Mouse (Mus musculus) inflammation-experienced regulatory T-cells, adult 6 months (primary cell): ENCODE data around the gene Ppp1r37. TPM values are rescaled to one million over a fixed set of nuclear protein-coding genes. Genes with fewer than 3 reads are reported as not detected.
"Not testable (repeated sequence)": the region's sequence is repeated elsewhere in the genome, so short reads cannot be mapped to it uniquely, and the experiment has no call there.

ENCODE experiments used
- ATAC-seq: one replicate; pipeline ENCODE4 v1.8.0; 2017
- polyA plus RNA-seq, 3 experiments: library from polyadenylated mRNA; unstranded; fragments of 100-300 nt; shearing (Covaris generic); gene quantifications; one replicate each; pipeline ENCODE4 v1.2.1; 2017

Ppp1r37 gene
- polyA plus RNA-seq, 3 experiments from 2014 or later: 2.5 to 5.3 (median 2.8) TPM

GRCm38 (mm10) chr7:19534676-19535075 lies 28.2 kb downstream of the Ppp1r37 start:
- ATAC-seq: no peak

GRCm38 (mm10) chr7:19532240-19532639 lies 30.6 kb downstream of the Ppp1r37 start:
- no peak for ATAC-seq

GRCm38 (mm10) chr7:19531077-19531476 lies 31.8 kb downstream of the Ppp1r37 start:
- ATAC-seq: no peak

- no peak for ATAC-seq
Observed at GRCm38 (mm10) chr7:19525105-19525481, 37.8 kb downstream of the Ppp1r37 start.

- no peak for ATAC-seq
Observed at GRCm38 (mm10) chr7:19524420-19525104, 38.3 kb downstream of the Ppp1r37 start.

GRCm38 (mm10) chr7:19523757-19524419 lies 39.0 kb downstream of the Ppp1r37 start:
- ATAC-seq: no peak

- ATAC-seq: no peak
Observed at GRCm38 (mm10) chr7:19523017-19523756, 39.7 kb downstream of the Ppp1r37 start.

GRCm38 (mm10) chr7:19520032-19520431 lies 42.8 kb downstream of the Ppp1r37 start:
- no peak for ATAC-seq

GRCm38 (mm10) chr7:19517652-19518365 lies 45.1 kb downstream of the Ppp1r37 start, which contains the start of gene Nkpd1:
Gene Nkpd1 (plus strand): TSS chr7:19517838.
- ATAC-seq: no peak

- no peak for ATAC-seq
Observed at GRCm38 (mm10) chr7:19512353-19512752, 50.5 kb downstream of the Ppp1r37 start.

GRCm38 (mm10) chr7:19511934-19512333 lies 50.9 kb downstream of the Ppp1r37 start:
- not testable (repeated sequence) for ATAC-seq

- ATAC-seq: no peak
Observed at GRCm38 (mm10) chr7:19509786-19510185, 53.1 kb downstream of the Ppp1r37 start.

GRCm38 (mm10) chr7:19508924-19509568 lies 53.8 kb downstream of the Ppp1r37 start:
- peak; percentile 36 for ATAC-seq

GRCm38 (mm10) chr7:19508150-19508923 lies 54.5 kb downstream of the Ppp1r37 start, which contains the start of the genes Bloc1s3 and Trappc6a:
Gene Bloc1s3 (minus strand): TSS chr7:19508367.
Gene Trappc6a (plus strand): TSS chr7:19508395.
- peak; percentile 90 for ATAC-seq

- no peak for ATAC-seq
Observed at GRCm38 (mm10) chr7:19507612-19507981, 55.3 kb downstream of the Ppp1r37 start.

- ATAC-seq: no peak
Observed at GRCm38 (mm10) chr7:19506969-19507611, 55.8 kb downstream of the Ppp1r37 start.

- no peak for ATAC-seq
Observed at GRCm38 (mm10) chr7:19506326-19506725, 56.5 kb downstream of the Ppp1r37 start.

GRCm38 (mm10) chr7:19503481-19504068 lies 59.3 kb downstream of the Ppp1r37 start:
- ATAC-seq: no peak

- no peak for ATAC-seq
Observed at GRCm38 (mm10) chr7:19501658-19502057, 61.2 kb downstream of the Ppp1r37 start.
